19 mouse cellular contexts compared by ENCODE assay signal in the genomic region with DNA sequence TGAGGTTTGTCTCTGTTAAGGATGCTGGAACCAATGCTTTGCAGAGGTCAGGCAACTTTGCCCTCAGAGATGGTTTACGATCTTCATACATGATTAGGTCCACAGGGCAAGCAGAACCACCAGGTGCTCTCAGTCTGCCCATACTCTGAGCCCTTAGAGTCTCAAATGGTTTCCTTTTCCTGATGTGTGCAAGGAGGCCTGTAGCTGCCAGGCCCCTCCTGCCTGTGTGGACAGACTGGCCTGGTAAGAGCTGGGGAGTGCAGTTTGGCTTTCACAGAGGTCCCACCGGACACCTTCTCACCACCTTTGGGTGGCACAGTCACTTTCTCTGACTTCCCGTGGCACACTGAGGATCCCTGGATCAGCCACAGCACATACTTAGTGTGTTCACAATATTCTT.
"Had no signal": no experiment of that assay in that cellular context is flagged by ENCODE, and none has a peak within 500 bp of the region (broad histone marks: within the 10 kb centered on the region; RNA-seq: fewer than 3 reads in every experiment).

No protein-coding gene starts in this region.

- H3K4me2 ChIP-seq: limb, embryonic 15.5 days; liver, embryonic 12.5 days; midbrain, embryonic 11.5 days; midbrain, embryonic 15.5 days; neural tube, embryonic 12.5 days; stomach, embryonic 15.5 days had no signal

- ATAC-seq: liver, embryonic 12.5 days had no signal

- DNase-seq: kidney, adult 18-20 months; kidney, postnatal 4 days; left cerebral cortex, postnatal 4 days; lung, embryonic 14.5 days; lung, postnatal 10 days; retina, postnatal 1 day; right cerebral cortex, postnatal 4 days; spleen, adult 18-20 months; thymus, adult 2 months; thymus, postnatal 25 days had no signal

- H3K9me3 ChIP-seq: limb, embryonic 15.5 days; liver, embryonic 12.5 days; megakaryocyte, embryonic 14.5 days; midbrain, embryonic 15.5 days; neural tube, embryonic 12.5 days; stomach, embryonic 15.5 days had no signal

- H3K27me3 ChIP-seq: limb, embryonic 15.5 days; liver, embryonic 12.5 days; megakaryocyte, embryonic 14.5 days; midbrain, embryonic 15.5 days; neural tube, embryonic 12.5 days had no signal

- H3K4me3 ChIP-seq: limb, embryonic 15.5 days; liver, embryonic 12.5 days; megakaryocyte, embryonic 14.5 days; midbrain, embryonic 15.5 days; neural tube, embryonic 12.5 days; stomach, embryonic 15.5 days had no signal

- H3K27ac ChIP-seq: kidney, postnatal 0 days; limb, embryonic 15.5 days; liver, embryonic 12.5 days; macrophage; midbrain, embryonic 15.5 days; neural tube, embryonic 12.5 days; stomach, embryonic 15.5 days had no signal

- H3K36me3 ChIP-seq: limb, embryonic 15.5 days; liver, embryonic 12.5 days; midbrain, embryonic 15.5 days; neural tube, embryonic 12.5 days; stomach, embryonic 15.5 days had no signal

- H3K9ac ChIP-seq: limb, embryonic 15.5 days; liver, embryonic 12.5 days; lung, embryonic 14.5 days; midbrain, embryonic 15.5 days; neural tube, embryonic 12.5 days; stomach, embryonic 15.5 days had no signal
